Mouse (Mus musculus) megakaryocyte, adult 5-6 weeks (primary cell): Measurements from ENCODE around the gene Cyb5r4. TPM values are rescaled to one million over a fixed set of nuclear protein-coding genes. Genes with fewer than 3 reads are reported as not detected.

Experiments used
- total RNA-seq, 2 experiments: library from RNA; stranded (forward) in 1 of 2; stranded (reverse) in 1 of 2; fragments of 153-499, 151-499 nt in 1 of 2; fragments of 221-1000, 200-1000 nt in 1 of 2; gene quantifications; 2 replicates each; pipeline versions ENCODE4 v1.2.3 to v1.2.4; 2015 to 2017

Gene Cyb5r4
- total RNA-seq, 2 experiments from 2014 or later: 163 to 205 TPM

Other genes with a start within 250 kb of the Cyb5r4 start
- not detected in 2 replicates for gene Snap91, start 141.4 kb upstream of the Cyb5r4 start, total RNA-seq (2015)
- not detected in 2 replicates for gene Snap91, start 141.4 kb upstream of the Cyb5r4 start, total RNA-seq (2017)
- gene Ripply2, start 6.5 kb upstream of the Cyb5r4 start, total RNA-seq (2015): not detected in 2 replicates
- gene Ripply2, start 6.5 kb upstream of the Cyb5r4 start, total RNA-seq (2017): not detected in 2 replicates
- gene Mrap2, start 122.3 kb downstream of the Cyb5r4 start, total RNA-seq (2015): not detected in 2 replicates
- gene Mrap2, start 122.3 kb downstream of the Cyb5r4 start, total RNA-seq (2017): not detected in 2 replicates
- 7.0 and 8.8 TPM in 2 replicates for gene Cep162, start 233.5 kb downstream of the Cyb5r4 start, total RNA-seq (2015)
- 9.3 and 11.5 TPM in 2 replicates for gene Cep162, start 233.5 kb downstream of the Cyb5r4 start, total RNA-seq (2017)